Mouse (Mus musculus): ENCODE results near the gene Rbfox3.

The Rbfox3 gene

DNA sequence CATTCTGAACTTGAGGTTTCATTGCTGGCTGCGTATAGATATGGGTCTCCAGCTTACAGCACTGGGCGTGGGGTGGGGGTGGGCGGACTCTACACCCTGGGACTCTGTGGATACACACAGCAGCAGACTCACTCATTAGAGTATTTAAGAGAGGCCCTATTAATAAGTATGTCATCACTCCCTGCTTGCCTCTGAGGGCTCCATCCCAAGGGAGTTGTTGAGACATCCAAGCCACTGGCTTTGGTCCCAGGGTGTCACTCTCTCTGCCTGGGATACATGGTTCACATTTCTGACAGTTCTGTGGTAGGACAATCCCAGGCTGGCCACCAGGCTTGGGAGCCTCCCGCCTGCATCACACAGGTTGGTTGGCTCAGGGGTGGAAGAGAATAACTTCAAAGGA lies 174.4 kb downstream of the Rbfox3 start:
- no peak for DNase-seq (ENCODE audit: extremely low read depth, insufficient read length, low spot score)

DNA sequence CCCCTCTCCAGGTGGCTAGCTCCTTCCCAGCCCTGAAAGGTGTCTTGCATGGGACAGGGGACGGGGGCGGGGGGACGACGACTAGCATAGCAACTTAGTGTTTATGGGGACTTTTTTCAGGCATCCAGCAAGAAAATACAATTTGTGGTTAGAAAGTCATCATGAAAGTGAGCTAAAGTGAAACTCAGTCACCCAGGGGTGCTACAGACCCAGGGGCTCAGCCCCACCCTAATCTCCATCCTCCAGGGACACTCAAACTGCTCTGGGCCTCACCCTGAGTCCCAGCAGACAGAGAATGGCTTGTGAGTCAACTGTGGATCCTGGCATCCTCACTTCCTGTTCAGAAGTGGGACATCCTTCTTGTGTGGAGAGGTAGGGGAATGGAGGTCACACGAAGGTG lies 179.7 kb downstream of the Rbfox3 start:
- DNase-seq (ENCODE audit: extremely low read depth, insufficient read length, low spot score), result no peak

DNA sequence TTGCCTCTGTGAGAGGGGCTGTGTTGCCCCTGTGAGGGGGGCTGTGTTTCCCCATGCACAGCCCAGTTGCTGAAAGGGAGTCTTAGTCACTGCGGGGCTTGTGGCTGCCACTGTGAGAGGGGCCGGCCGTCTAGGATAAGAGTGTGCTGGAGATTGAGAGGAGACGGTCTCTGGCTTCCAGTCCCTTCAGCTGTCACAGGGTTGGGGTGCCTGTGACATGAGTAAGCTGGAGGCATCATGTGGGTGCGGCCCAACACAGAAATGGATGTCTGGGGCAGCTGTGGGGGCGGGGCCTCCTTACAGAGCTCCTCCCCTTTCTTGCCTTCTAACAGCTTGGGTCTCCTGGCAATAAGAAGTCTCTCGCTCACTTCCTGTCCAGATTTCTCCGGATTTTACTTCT lies 182.0 kb downstream of the Rbfox3 start:
- no peak for DNase-seq (ENCODE audit: extremely low read depth, insufficient read length, low spot score)

GRCm38 (mm10) chr11:118728797-118729196 lies 182.6 kb downstream of the Rbfox3 start:
- DNase-seq (ENCODE audit: extremely low read depth, insufficient read length, low spot score), result no peak

DNA sequence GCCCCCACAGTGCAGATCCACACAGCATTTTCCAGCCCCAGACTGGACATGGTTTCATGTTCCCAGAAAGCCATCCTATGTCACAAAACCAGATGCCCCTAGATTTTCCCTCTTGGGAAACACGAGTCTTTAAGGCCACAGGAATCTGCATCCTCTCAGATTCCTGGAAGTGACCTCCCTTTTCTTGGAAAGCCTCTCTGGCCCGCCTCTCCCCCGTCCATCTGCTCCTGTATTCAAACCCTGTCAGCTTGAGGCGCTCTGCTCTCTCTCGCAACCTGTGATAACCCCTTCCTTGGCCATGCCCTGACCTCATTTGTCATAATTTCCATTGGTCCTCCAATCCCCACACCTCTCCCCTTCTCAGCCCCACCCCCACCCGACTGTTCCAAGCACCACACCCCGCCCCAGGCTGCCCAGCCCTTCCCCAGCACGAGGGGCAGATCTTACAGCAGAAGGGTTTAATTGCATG lies 183.3 kb downstream of the Rbfox3 start:
- no peak for DNase-seq (ENCODE audit: extremely low read depth, insufficient read length, low spot score)

GRCm38 (mm10) chr11:118726430-118726829 lies 185.0 kb downstream of the Rbfox3 start:
- DNase-seq (ENCODE audit: extremely low read depth, insufficient read length, low spot score), result no peak

GRCm38 (mm10) chr11:118724423-118724822 lies 187.0 kb downstream of the Rbfox3 start:
- no peak for DNase-seq (ENCODE audit: extremely low read depth, insufficient read length, low spot score)

DNA sequence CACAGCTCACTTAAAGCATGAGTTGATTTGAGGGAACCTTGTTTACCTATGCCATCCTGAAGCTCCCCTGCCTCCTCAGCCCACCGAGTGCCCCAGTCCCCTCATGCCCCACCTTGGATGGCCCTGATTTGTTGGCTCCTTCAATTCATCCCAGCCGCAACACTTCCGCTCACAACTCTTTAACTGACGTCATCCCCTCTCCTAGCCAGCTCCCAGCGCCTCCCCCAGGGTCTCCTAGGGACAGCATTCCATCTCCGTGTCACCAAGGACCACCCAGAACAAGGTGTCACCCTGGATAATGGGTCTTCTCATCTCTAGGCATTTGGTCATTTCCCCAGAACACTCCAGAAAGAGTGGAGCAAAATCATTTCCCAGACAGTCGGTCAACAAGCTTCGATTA lies 188.2 kb downstream of the Rbfox3 start:
- no peak for DNase-seq (ENCODE audit: extremely low read depth, insufficient read length, low spot score)

DNA sequence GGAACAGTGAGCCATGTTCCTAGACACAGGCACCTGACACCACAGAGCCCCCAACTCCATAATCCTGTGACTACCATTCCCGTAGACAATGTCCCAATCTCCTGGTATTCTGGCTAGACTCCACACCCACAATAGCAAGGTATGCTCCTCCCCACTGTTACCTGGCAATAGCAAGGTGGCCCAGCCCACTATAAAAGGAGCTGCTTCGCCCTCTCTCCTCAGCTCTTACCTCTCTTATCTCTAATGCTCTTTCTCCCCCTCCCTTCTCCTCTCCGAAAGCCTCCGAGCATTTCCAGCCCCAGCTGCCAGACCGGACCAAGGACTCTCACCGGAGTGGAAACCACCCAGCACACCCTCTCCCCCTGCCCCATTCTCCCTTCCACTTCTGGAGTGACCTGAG lies 189.5 kb downstream of the Rbfox3 start:
- DNase-seq (ENCODE audit: extremely low read depth, insufficient read length, low spot score), result no peak

DNA sequence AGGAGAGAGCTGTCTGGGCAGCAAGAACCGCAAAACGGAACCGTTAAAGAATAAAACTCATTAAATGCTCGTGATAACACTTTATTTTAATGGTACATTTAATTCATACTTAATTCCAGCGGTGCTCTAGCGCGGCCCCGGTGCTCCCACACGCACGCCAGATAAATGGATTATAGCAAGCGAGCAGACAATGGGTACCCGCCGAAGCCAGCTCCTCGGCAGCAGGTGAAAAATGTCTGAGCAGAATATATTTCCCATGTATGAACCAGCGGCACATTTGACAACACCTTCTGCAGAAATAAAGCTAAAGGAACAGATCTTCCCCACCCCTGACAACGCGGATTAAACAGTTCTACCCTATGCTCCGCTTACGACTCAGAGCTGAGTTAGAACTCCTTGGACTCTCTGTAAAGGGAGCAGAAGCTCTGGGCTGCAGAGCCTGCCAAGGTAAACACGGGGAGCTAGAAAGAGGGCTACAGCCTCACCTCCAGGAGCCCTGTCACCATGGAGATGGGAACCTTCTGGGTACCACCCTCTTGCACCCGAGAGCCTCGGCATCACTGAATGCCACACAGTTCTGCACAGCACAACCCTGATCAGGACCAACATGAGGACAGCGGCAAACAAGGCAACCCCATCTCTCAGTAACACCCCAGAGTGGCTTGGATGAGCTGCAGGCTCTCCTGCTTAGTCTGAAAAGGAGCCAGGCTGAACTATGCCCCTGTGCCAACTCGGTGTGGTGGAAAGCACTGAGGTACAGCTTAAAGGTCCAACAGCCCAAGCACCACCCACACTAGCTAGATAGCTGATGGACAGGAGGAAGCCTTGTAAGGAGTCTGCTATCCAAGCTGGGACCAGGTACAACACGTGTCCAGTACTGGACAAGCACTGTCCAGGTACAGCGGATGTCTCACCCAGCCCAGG lies 196.5 kb downstream of the Rbfox3 start:
- DNase-seq (ENCODE audit: extremely low read depth, insufficient read length, low spot score), result no peak

GRCm38 (mm10) chr11:118712761-118713160 lies 198.6 kb downstream of the Rbfox3 start:
- DNase-seq (ENCODE audit: extremely low read depth, insufficient read length, low spot score), result no peak

DNA sequence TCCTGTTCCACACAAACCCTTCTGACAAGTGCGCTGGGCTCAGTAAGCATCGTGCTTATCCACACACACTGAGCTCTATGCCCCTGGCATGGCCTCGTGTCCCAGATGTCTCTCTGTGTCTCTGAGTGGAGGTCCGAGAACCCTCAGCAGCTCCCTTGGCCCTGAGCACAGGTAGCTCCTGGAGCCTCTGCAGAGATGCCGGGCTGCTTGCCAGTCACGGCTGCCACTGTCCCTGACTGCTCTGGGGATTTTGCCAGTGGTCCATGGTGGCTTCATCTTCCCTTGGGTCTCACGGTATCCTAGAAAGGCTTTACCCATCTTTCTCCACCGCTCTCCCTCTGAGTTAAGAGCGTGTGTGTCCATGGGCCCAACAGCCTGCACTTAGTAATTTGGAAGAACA lies 199.3 kb downstream of the Rbfox3 start:
- no peak for DNase-seq (ENCODE audit: extremely low read depth, insufficient read length, low spot score)

GRCm38 (mm10) chr11:118710035-118710434 lies 201.4 kb downstream of the Rbfox3 start:
- no peak for DNase-seq (ENCODE audit: extremely low read depth, insufficient read length, low spot score)

DNA sequence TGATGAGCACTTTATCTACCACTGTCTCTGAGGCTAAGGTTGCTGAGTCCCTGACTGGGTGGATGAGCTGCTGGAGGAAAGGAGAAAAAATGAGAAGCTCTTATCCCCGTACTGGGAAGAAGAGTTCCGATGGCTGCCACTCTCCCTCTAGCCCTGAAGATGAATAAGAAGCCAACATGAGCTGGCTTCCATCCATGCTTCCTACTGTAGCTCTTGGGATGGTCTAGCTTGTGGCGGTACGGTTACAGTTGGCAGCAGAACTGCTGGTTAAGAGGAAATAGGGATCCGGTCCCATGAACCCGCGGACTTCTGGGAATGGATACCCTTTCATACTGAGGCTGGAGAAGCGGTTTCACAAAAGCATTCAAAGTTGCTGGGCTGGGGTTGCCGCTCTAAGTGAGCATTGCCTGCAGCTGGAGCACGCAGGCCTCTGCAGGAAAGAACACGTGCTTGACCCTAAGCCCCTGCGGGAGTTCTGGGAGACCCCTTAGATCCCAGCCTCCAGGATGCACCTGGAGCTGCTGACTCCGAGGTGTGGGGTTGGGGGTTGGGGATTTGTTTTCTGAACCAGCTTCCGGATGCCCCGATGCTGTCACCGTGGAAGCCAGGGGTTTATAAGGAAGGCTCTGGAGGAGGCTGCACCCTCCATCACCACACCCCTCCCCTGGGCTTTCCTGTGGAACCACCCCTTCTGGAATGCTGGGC lies 215.0 kb downstream of the Rbfox3 start:
- no peak for DNase-seq (ENCODE audit: extremely low read depth, insufficient read length, low spot score)

GRCm38 (mm10) chr11:118693276-118693675 lies 218.1 kb downstream of the Rbfox3 start:
- DNase-seq (ENCODE audit: extremely low read depth, insufficient read length, low spot score), result no peak

GRCm38 (mm10) chr11:118690262-118690661 lies 221.1 kb downstream of the Rbfox3 start:
- DNase-seq (ENCODE audit: extremely low read depth, insufficient read length, low spot score), result no peak

- no peak for DNase-seq (ENCODE audit: extremely low read depth, insufficient read length, low spot score)
Observed at GRCm38 (mm10) chr11:118685397-118685796, 226.0 kb downstream of the Rbfox3 start.

GRCm38 (mm10) chr11:118684665-118685064 lies 226.7 kb downstream of the Rbfox3 start:
- no peak for DNase-seq (ENCODE audit: extremely low read depth, insufficient read length, low spot score)

DNA sequence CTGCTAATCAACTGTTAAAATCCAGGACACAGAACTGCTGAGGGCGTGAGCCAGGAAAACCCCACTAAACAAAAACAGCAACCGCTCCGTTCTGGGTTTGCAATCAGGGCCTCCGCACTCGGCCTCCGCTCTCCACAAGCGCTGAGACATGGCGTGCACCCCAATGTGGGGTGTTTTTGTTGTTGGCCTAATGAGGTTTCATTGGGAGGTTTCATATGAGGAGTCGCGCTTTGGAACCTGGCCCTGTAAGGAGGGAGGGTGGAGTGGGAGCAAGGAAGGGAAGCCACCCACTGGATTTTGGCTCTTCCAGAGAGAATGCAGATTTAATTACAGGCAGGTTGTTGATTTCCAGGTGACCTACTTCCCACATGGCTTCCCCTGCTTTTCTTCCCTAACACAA lies 230.7 kb downstream of the Rbfox3 start:
- DNase-seq (ENCODE audit: extremely low read depth, insufficient read length, low spot score), result no peak

GRCm38 (mm10) chr11:118679736-118680410 lies 231.5 kb downstream of the Rbfox3 start:
- no peak for DNase-seq (ENCODE audit: extremely low read depth, insufficient read length, low spot score)

- DNase-seq (ENCODE audit: extremely low read depth, insufficient read length, low spot score), result no peak
Observed at GRCm38 (mm10) chr11:118678515-118679104, 232.8 kb downstream of the Rbfox3 start.
